Mouse (Mus musculus) heart, postnatal 0 days (tissue): ENCODE data around the gene Pigm. TPM values are rescaled to one million over a fixed set of nuclear protein-coding genes. Genes with fewer than 3 reads are reported as not detected.

Experiments used
- ATAC-seq: fragments of 200-750 bp; cut with Nextera tagmentation; 2 replicates; pipeline ENCODE4 v1.8.0; 2017; ENCODE audit warnings: low read depth, moderate number of reproducible peaks, moderate library complexity; ENCODE audit not compliant: insufficient read depth
- DNase-seq: peaks from one replicate; pipeline ENCODE4 v3.0.0-alpha.2; 2016; ENCODE audit warnings: low spot score
- H3K27ac ChIP-seq: fragments of 300-500 bp; sonication (generic); 2 replicates; pipeline ENCODE4 v1.5.1; 2014; ENCODE audit warnings: low read depth, mild to moderate bottlenecking
- H3K27me3 ChIP-seq: fragments of 300-500 bp; sonication (generic); 2 replicates; pipeline ENCODE4 v1.6.1; 2014; ENCODE audit warnings: low read length, mixed read lengths; ENCODE audit not compliant: control insufficient read depth, insufficient read depth
- H3K36me3 ChIP-seq: fragments of 300-500 bp; sonication (generic); replicated peaks from 2 replicates; pipeline ENCODE4 v1.6.1; 2014; ENCODE audit warnings: low read length, mixed read lengths; ENCODE audit not compliant: control insufficient read depth, insufficient read depth
- H3K4me1 ChIP-seq: fragments of 300-500 bp; sonication (generic); 2 replicates; pipeline ENCODE4 v1.6.1; 2014; ENCODE audit warnings: antibody characterized with exemption; ENCODE audit not compliant: control insufficient read depth, insufficient read depth
- H3K4me2 ChIP-seq: fragments of 300-500 bp; sonication (generic); 2 replicates; pipeline ENCODE4 v1.6.1; 2014; ENCODE audit warnings: low read depth, mild to moderate bottlenecking, low read length, moderate library complexity
- H3K4me3 ChIP-seq: fragments of 300-500 bp; sonication (generic); 2 replicates; pipeline ENCODE4 v1.5.1; 2014; ENCODE audit warnings: low read depth, low read length
- H3K9ac ChIP-seq: fragments of 300-500 bp; sonication (generic); replicated peaks from 2 replicates; pipeline ENCODE4 v1.6.1; 2014; ENCODE audit warnings: low read depth, low read length, mixed read lengths
- H3K9me3 ChIP-seq: fragments of 300-500 bp; sonication (generic); replicated peaks from 2 replicates; pipeline ENCODE4 v1.6.1; 2016; ENCODE audit warnings: low read length; ENCODE audit not compliant: control insufficient read depth
- CTCF ChIP-seq: IDR thresholded peaks from 2 replicates; pipeline ENCODE4 v1.5.1; 2016; ENCODE audit warnings: antibody characterized with exemption, control low read depth, low read depth
- EP300 ChIP-seq: IDR thresholded peaks from 2 replicates; pipeline ENCODE4 v1.6.1; 2016; ENCODE audit warnings: antibody characterized with exemption, low read depth
- WGBS: fragments of 180-500 bp; shearing (Covaris S2); extraction: QIAGEN DNeasy Blood & Tissue Kit; methylation state at CpG from one replicate; pipeline ENCODE4 v1.1.7; 2014; 5-methylcytosine and 5-hydroxymethylcytosine counted together
- polyA plus RNA-seq: library from polyadenylated mRNA; unstranded; fragments of >200 nt; fragmentation: Nextera tagmentation; extraction: Ambion mirVana; gene quantifications from 2 replicates; pipeline ENCODE4 v1.2.1, GENCODE M21; 2015
- total RNA-seq: library from RNA; depleted of rRNA; stranded (reverse); fragments of >200 nt; gene quantifications from 2 replicates; pipeline ENCODE4 v1.2.3, GENCODE M21; 2014; ENCODE audit warnings: low replicate concordance

Pigm gene
- total and polyA plus RNA-seq, 2 experiments from 2014 or later, result 2.2 to 13.8 TPM

GRCm38 (mm10) chr1:172413491-172414230 is 37.3 kb downstream of the Pigm start:
- Histone ChIP-seq H3K4me3 (no peak overlapping the region), H3K27ac (no peak overlapping the region), H3K36me3 (no peaks in the 10 kb centered on the region), H3K27me3 (no peaks in the 10 kb centered on the region), H3K9me3 (no peaks in the 10 kb centered on the region), H3K4me1 (no peaks in the 10 kb centered on the region), H3K4me2 (no peak overlapping the region), H3K9ac (no peak overlapping the region)
- DNase-seq, result no peak
- WGBS, result 63% methylated on average over 4 of the region's 4 CpGs
- TF ChIP-seq EP300 (no peak), CTCF (no peak)
- ATAC-seq, result no peak

DNA sequence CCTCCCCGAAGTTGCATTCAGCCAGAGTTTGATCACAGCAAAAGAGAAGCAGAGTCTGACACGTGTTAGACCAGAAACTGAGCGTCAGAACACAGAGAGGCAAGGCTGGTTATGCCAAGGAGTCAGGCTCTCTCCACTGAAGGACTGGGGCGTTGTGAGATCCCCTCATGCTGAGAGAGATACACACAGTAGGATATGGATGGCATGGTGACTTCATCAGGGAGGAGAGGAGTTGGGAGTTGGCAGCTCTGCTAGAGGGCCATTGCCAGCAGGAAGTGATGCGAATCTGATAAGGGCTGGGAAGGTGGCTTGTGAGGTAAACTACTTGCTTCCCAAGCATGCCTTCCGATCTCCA is 37.9 kb downstream of the Pigm start:
- 75% methylated on average over 6 of the region's 6 CpGs for WGBS
- no peak overlapping the region for H3K4me2 ChIP-seq
- no peak for DNase-seq
- no peaks in the 10 kb centered on the region for H3K36me3 ChIP-seq
- no peak for ATAC-seq
- H3K27ac ChIP-seq, result no peak overlapping the region
- H3K9ac ChIP-seq, result no peak overlapping the region
- no peak for TF ChIP-seq CTCF
- TF ChIP-seq EP300, result no peak
- no peaks in the 10 kb centered on the region for H3K4me1 ChIP-seq
- H3K27me3 ChIP-seq, result no peaks in the 10 kb centered on the region
- H3K4me3 ChIP-seq, result no peak overlapping the region
- no peaks in the 10 kb centered on the region for H3K9me3 ChIP-seq

GRCm38 (mm10) chr1:172415061-172415460 is 38.7 kb downstream of the Pigm start:
- H3K4me3 ChIP-seq, result no peak overlapping the region
- H3K9me3 ChIP-seq, result no peaks in the 10 kb centered on the region
- no peaks in the 10 kb centered on the region for H3K4me1 ChIP-seq
- WGBS, result 79% methylated on average over 7 of the region's 7 CpGs
- no peak overlapping the region for H3K27ac ChIP-seq
- H3K9ac ChIP-seq, result no peak overlapping the region
- TF ChIP-seq CTCF (no peak), EP300 (no peak)
- no peaks in the 10 kb centered on the region for H3K36me3 ChIP-seq
- no peak for ATAC-seq
- no peak overlapping the region for H3K4me2 ChIP-seq
- no peak for DNase-seq
- H3K27me3 ChIP-seq, result no peaks in the 10 kb centered on the region

DNA sequence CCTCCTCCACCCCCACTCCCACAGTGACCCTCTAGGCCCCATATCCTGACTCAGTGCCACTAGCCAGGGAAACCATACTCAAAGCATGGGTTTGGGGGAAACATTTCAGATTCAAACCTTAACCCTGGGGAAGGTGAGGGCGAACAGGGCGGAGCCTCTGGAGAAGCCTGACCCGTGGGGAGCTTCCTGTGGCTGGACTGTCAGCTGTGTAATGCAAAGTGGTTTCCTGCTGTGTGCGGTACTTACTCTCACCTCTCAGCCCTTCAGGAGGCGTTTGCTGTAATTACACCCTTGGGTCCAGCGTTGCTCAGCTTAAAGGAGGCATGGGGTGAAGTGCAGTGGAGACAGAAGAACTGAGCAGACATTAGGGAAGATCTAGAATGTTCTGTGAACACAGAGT is 41.8 kb downstream of the Pigm start:
- DNase-seq (no peak), ATAC-seq (no peak)
- Histone ChIP-seq H3K27me3 (no peaks in the 10 kb centered on the region), H3K36me3 (no peaks in the 10 kb centered on the region), H3K9me3 (no peaks in the 10 kb centered on the region), H3K27ac (no peak overlapping the region), H3K4me2 (no peak overlapping the region), H3K9ac (no peak overlapping the region), H3K4me3 (no peak overlapping the region), H3K4me1 (no peaks in the 10 kb centered on the region)
- 17% methylated on average over 6 of the region's 6 CpGs for WGBS
- TF ChIP-seq CTCF, result no peak
- no peak for TF ChIP-seq EP300

- DNase-seq (no peak), ATAC-seq (no peak)
- 71% methylated on average over 3 of the region's 3 CpGs for WGBS
- H3K4me2 ChIP-seq, result no peak overlapping the region
- no peak overlapping the region for H3K4me3 ChIP-seq
- no peaks in the 10 kb centered on the region for H3K27me3 ChIP-seq
- H3K27ac ChIP-seq, result no peak overlapping the region
- no peaks in the 10 kb centered on the region for H3K9me3 ChIP-seq
- H3K4me1 ChIP-seq, result 0 out of 2 replicates have a peak, but pooled peaks cover 4% of the 10 kb centered on the region
- no peaks in the 10 kb centered on the region for H3K36me3 ChIP-seq
- H3K9ac ChIP-seq, result no peak overlapping the region
- TF ChIP-seq EP300, result no peak
- TF ChIP-seq CTCF, result no peak
Measured at GRCm38 (mm10) chr1:172418642-172419041, 42.3 kb downstream of the Pigm start.

GRCm38 (mm10) chr1:172420181-172420580 is 43.8 kb downstream of the Pigm start:
- DNase-seq (no peak), ATAC-seq (no peak)
- H3K4me1 ChIP-seq, result 0 out of 2 replicates have a peak, but pooled peaks cover 6% of the 10 kb centered on the region
- H3K9ac ChIP-seq, result no peak overlapping the region
- no peaks in the 10 kb centered on the region for H3K9me3 ChIP-seq
- no peak overlapping the region for H3K27ac ChIP-seq
- no peaks in the 10 kb centered on the region for H3K27me3 ChIP-seq
- H3K36me3 ChIP-seq, result no peaks in the 10 kb centered on the region
- WGBS, result 77% methylated on average over 6 of the region's 6 CpGs
- TF ChIP-seq CTCF, result no peak
- TF ChIP-seq EP300, result no peak
- H3K4me2 ChIP-seq, result no peak overlapping the region
- no peak overlapping the region for H3K4me3 ChIP-seq
